Mouse (Mus musculus): Measurements from ENCODE around the gene Snrpa1. TPM values are rescaled to one million over a fixed set of nuclear protein-coding genes. Genes with fewer than 3 reads are reported as not detected.

Gene Snrpa1
- polyA plus RNA-seq (2015; fragmentation: Nextera tagmentation; extraction: Ambion mirVana) = 118 and 127 TPM in 2 replicates

- 96% methylated on average over 1 of the region's 1 CpGs for WGBS
- Histone ChIP-seq H3K4me3 (peak within 1 kb of the TSS; percentile 86), H3K9me3 (no peaks in the 10 kb centered on the region), H3K36me3 (peaks cover 11% of the 10 kb centered on the region), H3K27ac (replicated peaks) (no peak within 1 kb of the TSS), H3K9ac (peak within 1 kb of the TSS; percentile 78; the same call in 1 of the 2 replicates), H3K27me3 (0 out of 2 replicates have a peak, but pooled peaks cover 5% of the 10 kb centered on the region), H3K4me2 (peak within 1 kb of the TSS; percentile 89), H3K4me1 (replicated peaks) (peaks cover 20% of the 10 kb centered on the region)
- ATAC-seq (ENCODE audit: low FRiP score, low read depth) = no peak
Measured at GRCm38 (mm10) chr7:66058703-66059102, at the start of gene Snrpa1. TSS of gene Snrpa1 (plus strand) at chr7:66059003.

- H3K4me1 ChIP-seq (replicated peaks) = no peaks in the 10 kb centered on the region
- no peaks in the 10 kb centered on the region for H3K36me3 ChIP-seq
- H3K9me3 ChIP-seq = no peaks in the 10 kb centered on the region
- no peaks in the 10 kb centered on the region for H3K27me3 ChIP-seq
- ATAC-seq (ENCODE audit: low FRiP score, low read depth) = no peak
- H3K4me2 ChIP-seq = no peak overlapping the region
- H3K27ac ChIP-seq (replicated peaks) = no peak overlapping the region
- no peak overlapping the region for H3K9ac ChIP-seq
- WGBS = 80% methylated on average over 6 of the region's 6 CpGs
- H3K4me3 ChIP-seq = no peak overlapping the region
Measured at GRCm38 (mm10) chr7:66010518-66010917, 48.3 kb upstream of the Snrpa1 start.

GRCm38 (mm10) chr7:66027747-66028146 lies 31.1 kb upstream of the Snrpa1 start:
- H3K27ac ChIP-seq (replicated peaks) = no peak overlapping the region
- H3K9me3 ChIP-seq = no peaks in the 10 kb centered on the region
- no peaks in the 10 kb centered on the region for H3K27me3 ChIP-seq
- 0 out of 2 replicates have a peak, but pooled peaks have one; percentile 56 for ATAC-seq (ENCODE audit: low FRiP score, low read depth)
- H3K4me2 ChIP-seq = no peak overlapping the region
- H3K4me1 ChIP-seq (replicated peaks) = no peaks in the 10 kb centered on the region
- 86% methylated on average over 2 of the region's 2 CpGs for WGBS
- no peak overlapping the region for H3K4me3 ChIP-seq
- no peak overlapping the region for H3K9ac ChIP-seq
- no peaks in the 10 kb centered on the region for H3K36me3 ChIP-seq

- no peak overlapping the region for H3K27ac ChIP-seq (replicated peaks)
- H3K4me2 ChIP-seq = no peak overlapping the region
- H3K9me3 ChIP-seq = no peaks in the 10 kb centered on the region
- H3K9ac ChIP-seq = no peak overlapping the region
- H3K4me1 ChIP-seq (replicated peaks) = no peaks in the 10 kb centered on the region
- WGBS = 51% methylated on average over 6 of the region's 6 CpGs
- no peaks in the 10 kb centered on the region for H3K27me3 ChIP-seq
- H3K36me3 ChIP-seq = no peaks in the 10 kb centered on the region
- H3K4me3 ChIP-seq = no peak overlapping the region
- 0 out of 2 replicates have a peak, but pooled peaks have one; percentile 38 for ATAC-seq (ENCODE audit: low FRiP score, low read depth)
Measured at GRCm38 (mm10) chr7:66028766-66029512, 29.9 kb upstream of the Snrpa1 start.

GRCm38 (mm10) chr7:66036809-66037208 lies 22.0 kb upstream of the Snrpa1 start:
- Histone ChIP-seq H3K9me3 (no peaks in the 10 kb centered on the region), H3K4me3 (no peak overlapping the region), H3K9ac (no peak overlapping the region), H3K27me3 (no peaks in the 10 kb centered on the region), H3K27ac (replicated peaks) (no peak overlapping the region), H3K4me1 (replicated peaks) (peaks cover 14% of the 10 kb centered on the region), H3K4me2 (no peak overlapping the region), H3K36me3 (no peaks in the 10 kb centered on the region)
- 65% methylated on average over 8 of the region's 8 CpGs for WGBS
- ATAC-seq (ENCODE audit: low FRiP score, low read depth) = no peak

- Histone ChIP-seq H3K9ac (no peak overlapping the region), H3K4me2 (no peak overlapping the region), H3K27me3 (no peaks in the 10 kb centered on the region), H3K36me3 (no peaks in the 10 kb centered on the region), H3K9me3 (no peaks in the 10 kb centered on the region), H3K4me1 (replicated peaks) (peaks cover 16% of the 10 kb centered on the region), H3K27ac (replicated peaks) (no peak overlapping the region), H3K4me3 (no peak overlapping the region)
- ATAC-seq (ENCODE audit: low FRiP score, low read depth) = no peak
- 67% methylated on average over 3 of the region's 3 CpGs for WGBS
Measured at GRCm38 (mm10) chr7:66038261-66038660, 20.5 kb upstream of the Snrpa1 start.

GRCm38 (mm10) chr7:66038730-66039129 lies 20.1 kb upstream of the Snrpa1 start:
- Histone ChIP-seq H3K4me1 (replicated peaks) (peaks cover 21% of the 10 kb centered on the region), H3K27ac (replicated peaks) (no peak overlapping the region), H3K4me3 (no peak overlapping the region), H3K27me3 (no peaks in the 10 kb centered on the region), H3K4me2 (no peak overlapping the region), H3K9me3 (no peaks in the 10 kb centered on the region), H3K36me3 (no peaks in the 10 kb centered on the region), H3K9ac (no peak overlapping the region)
- ATAC-seq (ENCODE audit: low FRiP score, low read depth) = no peak
- 72% methylated on average over 11 of the region's 11 CpGs for WGBS

GRCm38 (mm10) chr7:66040026-66040814 lies 18.6 kb upstream of the Snrpa1 start:
- WGBS = 71% methylated on average over 18 of the region's 18 CpGs
- H3K4me3 ChIP-seq = no peak overlapping the region
- H3K9ac ChIP-seq = no peak overlapping the region
- H3K27ac ChIP-seq (replicated peaks) = no peak overlapping the region
- no peak overlapping the region for H3K4me2 ChIP-seq
- H3K9me3 ChIP-seq = no peaks in the 10 kb centered on the region
- H3K27me3 ChIP-seq = no peaks in the 10 kb centered on the region
- peaks cover 34% of the 10 kb centered on the region for H3K4me1 ChIP-seq (replicated peaks)
- H3K36me3 ChIP-seq = no peaks in the 10 kb centered on the region
- ATAC-seq (ENCODE audit: low FRiP score, low read depth) = no peak

GRCm38 (mm10) chr7:66043552-66044459 lies 15.0 kb upstream of the Snrpa1 start, which contains the start of gene Gm45213:
TSS of gene Gm45213 (plus strand) at chr7:66043602.
- Histone ChIP-seq H3K36me3 (no peaks in the 10 kb centered on the region), H3K9ac (no peak within 1 kb of the TSS), H3K4me1 (replicated peaks) (peaks cover 39% of the 10 kb centered on the region), H3K27ac (replicated peaks) (no peak within 1 kb of the TSS), H3K4me2 (no peak within 1 kb of the TSS), H3K4me3 (no peak within 1 kb of the TSS), H3K27me3 (no peaks in the 10 kb centered on the region), H3K9me3 (no peaks in the 10 kb centered on the region)
- peak; percentile 65 for ATAC-seq (ENCODE audit: low FRiP score, low read depth)
- 59% methylated on average over 10 of the region's 10 CpGs for WGBS

- Histone ChIP-seq H3K9me3 (no peaks in the 10 kb centered on the region), H3K27ac (replicated peaks) (no peak overlapping the region), H3K4me1 (replicated peaks) (peaks cover 36% of the 10 kb centered on the region), H3K9ac (no peak overlapping the region), H3K36me3 (no peaks in the 10 kb centered on the region), H3K27me3 (no peaks in the 10 kb centered on the region), H3K4me3 (no peak overlapping the region), H3K4me2 (no peak overlapping the region)
- ATAC-seq (ENCODE audit: low FRiP score, low read depth) = no peak; the same call in 1 of the 2 replicates
- 29% methylated on average over 9 of the region's 9 CpGs for WGBS
Measured at GRCm38 (mm10) chr7:66044617-66045016, 14.2 kb upstream of the Snrpa1 start.
